Mouse (Mus musculus): ENCODE measurements around the gene Lrrc3b. TPM values are rescaled to one million over a fixed set of nuclear protein-coding genes. Genes with fewer than 3 reads are reported as not detected.

Gene Lrrc3b
- 20.9 and 26.9 TPM in 2 replicates for polyA plus RNA-seq (2014; fragmentation: Nextera tagmentation; extraction: Ambion mirVana)

DNA sequence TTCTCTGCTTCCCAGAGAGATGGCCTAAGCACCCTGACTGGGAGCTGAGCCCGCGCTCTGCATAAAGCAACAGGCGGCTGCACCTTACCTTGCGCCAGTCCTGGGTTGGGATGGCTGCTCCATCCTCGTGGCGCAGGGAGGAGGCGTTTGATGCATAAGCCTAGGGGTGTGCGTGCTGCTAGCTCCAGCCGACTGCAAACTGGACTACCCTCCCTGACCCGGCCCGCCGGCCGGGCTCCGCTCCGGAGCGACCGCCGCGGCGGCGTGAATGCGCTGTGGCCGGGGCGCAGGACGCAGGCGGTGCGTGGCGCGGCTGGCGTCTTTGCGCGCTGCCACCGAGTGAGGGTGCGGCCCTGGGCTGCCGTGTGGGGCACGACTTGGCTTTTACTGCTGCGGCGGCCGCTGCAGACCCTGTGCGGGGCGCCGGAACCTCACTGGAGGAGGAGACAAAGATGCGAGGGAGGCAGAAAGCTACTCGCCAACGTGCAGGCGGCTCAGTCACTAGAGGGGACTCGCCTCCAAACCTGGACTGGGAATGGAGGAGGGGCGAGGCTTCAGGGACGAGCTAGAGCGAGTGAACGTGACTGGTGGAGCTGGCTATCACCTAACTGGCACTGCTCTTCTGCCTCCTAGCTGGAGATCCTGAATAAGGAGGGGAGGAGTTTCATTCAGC is at the start of gene Lrrc3b:
TSS of gene Lrrc3b (minus strand) at position 503 of the 673 bp plus-strand sequence.
- DNase-seq (ENCODE audit: low spot score) (peak; percentile 71), ATAC-seq (ENCODE audit: low FRiP score) (peak; percentile 92)
- H3K27me3 ChIP-seq (ENCODE audit: control insufficient read depth, insufficient read depth, low read length), result 0 out of 2 replicates have a peak, but pooled peaks cover 3% of the 10 kb centered on the region
- H3K4me1 ChIP-seq (replicated peaks; ENCODE audit: control insufficient read depth, insufficient read depth, low read length), result no peaks in the 10 kb centered on the region
- H3K9me3 ChIP-seq (ENCODE audit: control insufficient read depth, low read length), result no peaks in the 10 kb centered on the region
- peak within 1 kb of the TSS; percentile 75 for H3K9ac ChIP-seq
- H3K36me3 ChIP-seq (replicated peaks; ENCODE audit: control insufficient read depth, insufficient read depth), result no peaks in the 10 kb centered on the region
- peak within 1 kb of the TSS; percentile 76 for H3K27ac ChIP-seq
- WGBS, result under 1% methylated on average over 50 of the region's 51 CpGs
- peak within 1 kb of the TSS; percentile 50 for H3K4me3 ChIP-seq (replicated peaks; ENCODE audit: low read length)
- H3K4me2 ChIP-seq (replicated peaks), result peak within 1 kb of the TSS; percentile 64

DNA sequence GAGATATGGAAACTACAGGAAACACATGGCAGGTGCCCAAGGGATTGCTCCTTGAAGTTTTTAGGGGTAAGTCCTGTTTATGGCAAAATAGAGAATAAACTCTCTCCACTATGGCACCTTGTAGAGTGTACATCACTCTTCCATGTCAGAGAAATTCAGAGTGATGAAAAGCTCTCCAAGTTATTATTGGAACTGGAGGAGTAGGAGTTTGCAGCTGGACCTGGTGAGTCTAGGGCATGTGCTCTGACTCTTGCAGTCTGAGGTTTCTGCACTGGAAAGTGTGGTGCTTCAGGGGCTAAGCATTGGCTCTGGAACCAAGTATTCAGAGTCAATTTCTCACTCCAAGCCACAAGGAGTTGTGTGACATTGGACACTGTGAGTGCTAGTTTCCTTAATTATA is 38.9 kb upstream of the Lrrc3b start:
- H3K4me3 ChIP-seq (replicated peaks; ENCODE audit: low read length), result no peak overlapping the region

DNA sequence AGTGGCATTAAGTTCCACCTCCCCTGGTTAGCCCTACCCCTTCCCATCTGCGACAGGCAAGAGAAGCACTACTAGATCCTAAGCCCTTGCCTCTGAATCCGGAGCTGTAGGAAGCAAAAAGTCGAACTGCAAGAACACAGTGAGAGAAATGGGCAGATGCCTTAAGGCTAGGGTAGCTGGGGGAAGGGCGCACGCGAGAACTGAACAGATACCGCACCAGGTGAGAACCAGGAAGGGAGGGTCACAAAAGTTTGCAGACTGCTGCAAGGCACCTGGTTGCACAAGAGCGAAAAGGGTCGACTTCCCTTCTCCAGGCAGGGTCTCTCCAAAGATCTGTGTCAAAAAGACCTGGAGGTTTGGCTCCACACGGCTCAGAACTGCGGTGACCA is 697 bp downstream of the Lrrc3b start:
- DNase-seq (ENCODE audit: low spot score) (peak; percentile 34), ATAC-seq (ENCODE audit: low FRiP score) (peak; percentile 24)
- H3K36me3 ChIP-seq (replicated peaks; ENCODE audit: control insufficient read depth, insufficient read depth), result no peaks in the 10 kb centered on the region
- H3K4me2 ChIP-seq (replicated peaks), result peak overlapping the region; percentile 64
- peak overlapping the region; percentile 75 for H3K9ac ChIP-seq
- H3K27me3 ChIP-seq (ENCODE audit: control insufficient read depth, insufficient read depth, low read length), result 0 out of 2 replicates have a peak, but pooled peaks cover 3% of the 10 kb centered on the region
- under 1% methylated on average over 11 of the region's 11 CpGs for WGBS
- H3K4me1 ChIP-seq (replicated peaks; ENCODE audit: control insufficient read depth, insufficient read depth, low read length), result no peaks in the 10 kb centered on the region
- peak overlapping the region; percentile 50 for H3K4me3 ChIP-seq (replicated peaks; ENCODE audit: low read length)
- peak overlapping the region; percentile 76 for H3K27ac ChIP-seq
- no peaks in the 10 kb centered on the region for H3K9me3 ChIP-seq (ENCODE audit: control insufficient read depth, low read length)

More for the DNA sequence above, 38.9 kb upstream of the Lrrc3b start:
- Histone ChIP-seq H3K27me3 (ENCODE audit: control insufficient read depth, insufficient read depth, low read length) (no peaks in the 10 kb centered on the region), H3K9ac (no peak overlapping the region), H3K9me3 (ENCODE audit: control insufficient read depth, low read length) (peaks cover 12% of the 10 kb centered on the region; the same call in 1 of the 2 replicates), H3K4me2 (replicated peaks) (no peak overlapping the region), H3K36me3 (replicated peaks; ENCODE audit: control insufficient read depth, insufficient read depth) (no peaks in the 10 kb centered on the region), H3K4me1 (replicated peaks; ENCODE audit: control insufficient read depth, insufficient read depth, low read length) (no peaks in the 10 kb centered on the region), H3K27ac (no peak overlapping the region)
- no peak for ATAC-seq (ENCODE audit: low FRiP score)
- no peak for DNase-seq (ENCODE audit: low spot score)

DNA sequence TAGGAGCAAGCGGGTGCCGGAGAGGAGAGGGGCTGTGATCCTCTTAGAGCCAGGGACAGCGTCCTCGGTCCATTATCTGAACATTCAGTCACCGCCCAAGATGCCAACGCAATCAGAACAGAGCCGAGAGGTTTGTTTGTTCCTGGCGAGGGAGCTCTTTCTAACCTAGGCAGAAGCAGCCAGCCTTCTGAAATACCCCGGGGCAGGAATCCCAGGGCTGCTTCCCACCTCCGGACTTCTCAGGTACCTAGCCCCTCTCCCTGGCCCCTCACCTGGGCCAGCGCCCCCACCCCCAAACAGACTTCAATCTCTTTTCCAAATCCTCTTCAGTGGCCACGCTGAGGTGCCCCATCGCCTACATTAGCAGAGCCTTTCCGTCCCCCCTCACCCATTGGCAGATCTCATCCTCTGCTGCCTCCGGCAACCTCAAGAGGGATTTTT is 1.3 kb downstream of the Lrrc3b start:
- Histone ChIP-seq H3K9ac (peak overlapping the region; percentile 75), H3K36me3 (replicated peaks; ENCODE audit: control insufficient read depth, insufficient read depth) (no peaks in the 10 kb centered on the region), H3K27ac (peak overlapping the region; percentile 45), H3K4me1 (replicated peaks; ENCODE audit: control insufficient read depth, insufficient read depth, low read length) (no peaks in the 10 kb centered on the region), H3K9me3 (ENCODE audit: control insufficient read depth, low read length) (no peaks in the 10 kb centered on the region), H3K4me2 (replicated peaks) (peak overlapping the region; percentile 64), H3K27me3 (ENCODE audit: control insufficient read depth, insufficient read depth, low read length) (0 out of 2 replicates have a peak, but pooled peaks cover 3% of the 10 kb centered on the region), H3K4me3 (replicated peaks; ENCODE audit: low read length) (peak overlapping the region; percentile 50)
- ATAC-seq (ENCODE audit: low FRiP score) (peak; percentile 14; the same call in 1 of the 2 replicates), DNase-seq (ENCODE audit: low spot score) (no peak)
- WGBS, result 4% methylated on average over 15 of the region's 15 CpGs

DNA sequence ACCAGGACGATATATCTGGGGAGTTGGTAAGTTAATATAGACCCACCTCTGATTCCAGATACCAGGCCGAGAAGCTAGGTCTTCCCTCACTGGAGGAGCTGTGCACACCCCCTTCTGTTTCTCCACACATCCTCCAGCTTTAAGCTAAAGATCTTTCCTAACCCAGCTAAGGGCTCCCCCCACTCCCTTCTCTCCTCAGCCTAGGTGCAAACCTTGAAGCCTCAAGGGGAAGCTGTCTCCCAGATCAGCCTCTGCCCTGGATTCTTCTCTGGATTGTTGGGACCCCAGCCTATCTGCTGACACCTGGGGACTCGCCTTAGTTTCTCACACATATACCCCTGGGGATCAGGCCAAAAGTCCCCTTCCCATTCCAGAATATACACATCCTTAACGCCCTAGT is 1.7 kb downstream of the Lrrc3b start:
- no peaks in the 10 kb centered on the region for H3K4me1 ChIP-seq (replicated peaks; ENCODE audit: control insufficient read depth, insufficient read depth, low read length)
- H3K27ac ChIP-seq, result peak overlapping the region; percentile 45; the same call in 1 of the 2 replicates
- DNase-seq (ENCODE audit: low spot score) (no peak), ATAC-seq (ENCODE audit: low FRiP score) (no peak)
- peak overlapping the region; percentile 75 for H3K9ac ChIP-seq
- WGBS, result 47% methylated on average over 4 of the region's 4 CpGs
- H3K36me3 ChIP-seq (replicated peaks; ENCODE audit: control insufficient read depth, insufficient read depth), result no peaks in the 10 kb centered on the region
- no peaks in the 10 kb centered on the region for H3K9me3 ChIP-seq (ENCODE audit: control insufficient read depth, low read length)
- 0 out of 2 replicates have a peak, but pooled peaks cover 3% of the 10 kb centered on the region for H3K27me3 ChIP-seq (ENCODE audit: control insufficient read depth, insufficient read depth, low read length)
- H3K4me3 ChIP-seq (replicated peaks; ENCODE audit: low read length), result peak overlapping the region; percentile 50
- peak overlapping the region; percentile 64 for H3K4me2 ChIP-seq (replicated peaks)

DNA sequence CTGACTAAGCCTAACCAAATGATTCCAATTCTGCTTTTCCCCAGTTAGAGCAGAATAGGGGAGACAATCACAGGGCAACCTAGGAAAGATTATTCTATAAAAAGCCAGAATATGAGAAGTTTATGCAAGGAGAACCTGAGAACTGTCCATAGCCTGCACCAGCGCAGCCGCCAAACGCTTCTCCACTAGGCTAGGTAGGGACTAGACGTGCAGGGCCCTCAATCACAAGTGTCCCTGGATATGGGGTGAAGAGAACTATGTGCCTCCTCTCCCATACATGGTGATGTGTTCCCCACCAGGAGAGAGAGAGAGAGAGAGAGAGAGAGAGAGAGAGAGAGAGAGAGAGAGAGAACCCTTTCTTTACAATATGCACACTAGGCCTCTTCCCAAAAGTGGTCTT is 2.2 kb downstream of the Lrrc3b start:
- no peak for ATAC-seq (ENCODE audit: low FRiP score)
- Histone ChIP-seq H3K4me2 (replicated peaks) (peak overlapping the region; percentile 64), H3K9me3 (ENCODE audit: control insufficient read depth, low read length) (no peaks in the 10 kb centered on the region), H3K9ac (no peak overlapping the region), H3K4me3 (replicated peaks; ENCODE audit: low read length) (peak overlapping the region; percentile 50), H3K27ac (no peak overlapping the region), H3K27me3 (ENCODE audit: control insufficient read depth, insufficient read depth, low read length) (0 out of 2 replicates have a peak, but pooled peaks cover 3% of the 10 kb centered on the region), H3K36me3 (replicated peaks; ENCODE audit: control insufficient read depth, insufficient read depth) (no peaks in the 10 kb centered on the region), H3K4me1 (replicated peaks; ENCODE audit: control insufficient read depth, insufficient read depth, low read length) (no peaks in the 10 kb centered on the region)
- no peak for DNase-seq (ENCODE audit: low spot score)
- WGBS, result 93% methylated on average over 4 of the region's 4 CpGs

DNA sequence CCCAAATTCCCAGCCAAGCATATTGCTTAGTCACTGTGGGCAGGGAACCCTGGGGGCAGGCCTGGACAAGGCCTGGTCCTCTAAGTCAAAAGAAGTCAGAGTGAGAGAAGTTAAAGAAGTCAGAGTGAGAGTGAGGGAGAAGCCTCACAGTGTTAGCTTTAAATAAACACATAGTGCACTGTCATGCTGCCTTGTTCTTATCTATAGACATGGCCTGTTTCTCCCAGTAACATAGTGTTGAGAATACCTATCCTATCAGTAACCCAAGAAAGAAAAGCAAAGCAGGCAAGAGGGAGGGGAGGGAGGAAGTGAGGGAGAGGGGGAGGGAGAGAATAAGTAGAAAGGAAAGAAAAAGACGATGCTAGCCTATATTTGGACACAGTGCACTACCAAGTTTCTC is 6.4 kb downstream of the Lrrc3b start:
- H3K4me2 ChIP-seq (replicated peaks), result no peak overlapping the region
- WGBS, result 71% methylated on average over 1 of the region's 1 CpGs
- H3K27me3 ChIP-seq (ENCODE audit: control insufficient read depth, insufficient read depth, low read length), result no peaks in the 10 kb centered on the region
- no peaks in the 10 kb centered on the region for H3K4me1 ChIP-seq (replicated peaks; ENCODE audit: control insufficient read depth, insufficient read depth, low read length)
- DNase-seq (ENCODE audit: low spot score) (no peak), ATAC-seq (ENCODE audit: low FRiP score) (no peak)
- no peak overlapping the region for H3K9ac ChIP-seq
- no peak overlapping the region for H3K27ac ChIP-seq
- H3K4me3 ChIP-seq (replicated peaks; ENCODE audit: low read length), result no peak overlapping the region
- H3K36me3 ChIP-seq (replicated peaks; ENCODE audit: control insufficient read depth, insufficient read depth), result no peaks in the 10 kb centered on the region
- no peaks in the 10 kb centered on the region for H3K9me3 ChIP-seq (ENCODE audit: control insufficient read depth, low read length)

DNA sequence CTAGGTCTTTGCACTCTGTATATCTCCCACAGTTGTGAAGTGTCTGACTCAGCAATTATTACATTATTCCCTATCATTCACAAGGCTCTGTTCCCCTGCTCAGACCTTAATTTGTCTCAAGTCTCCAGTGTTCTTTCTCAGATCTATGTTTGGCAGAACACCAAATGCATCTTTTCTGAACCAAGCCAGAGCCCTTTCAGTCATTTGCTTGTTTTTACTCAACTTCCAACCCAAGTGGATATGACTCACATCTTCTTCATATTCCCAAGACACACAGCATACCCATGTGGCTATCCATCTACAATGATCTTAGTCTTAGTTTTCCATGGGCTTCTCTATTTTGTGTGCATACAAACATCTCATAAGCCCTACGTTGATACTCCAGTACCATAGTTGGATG is 17.2 kb downstream of the Lrrc3b start:
- H3K36me3 ChIP-seq (replicated peaks; ENCODE audit: control insufficient read depth, insufficient read depth), result no peaks in the 10 kb centered on the region
- no peaks in the 10 kb centered on the region for H3K27me3 ChIP-seq (ENCODE audit: control insufficient read depth, insufficient read depth, low read length)
- 87% methylated on average over 1 of the region's 1 CpGs for WGBS
- H3K9me3 ChIP-seq (ENCODE audit: control insufficient read depth, low read length), result no peaks in the 10 kb centered on the region
- no peak for ATAC-seq (ENCODE audit: low FRiP score)
- H3K9ac ChIP-seq, result no peak overlapping the region
- no peak overlapping the region for H3K4me2 ChIP-seq (replicated peaks)
- no peak for DNase-seq (ENCODE audit: low spot score)
- H3K4me3 ChIP-seq (replicated peaks; ENCODE audit: low read length), result no peak overlapping the region
- no peaks in the 10 kb centered on the region for H3K4me1 ChIP-seq (replicated peaks; ENCODE audit: control insufficient read depth, insufficient read depth, low read length)
- no peak overlapping the region for H3K27ac ChIP-seq

DNA sequence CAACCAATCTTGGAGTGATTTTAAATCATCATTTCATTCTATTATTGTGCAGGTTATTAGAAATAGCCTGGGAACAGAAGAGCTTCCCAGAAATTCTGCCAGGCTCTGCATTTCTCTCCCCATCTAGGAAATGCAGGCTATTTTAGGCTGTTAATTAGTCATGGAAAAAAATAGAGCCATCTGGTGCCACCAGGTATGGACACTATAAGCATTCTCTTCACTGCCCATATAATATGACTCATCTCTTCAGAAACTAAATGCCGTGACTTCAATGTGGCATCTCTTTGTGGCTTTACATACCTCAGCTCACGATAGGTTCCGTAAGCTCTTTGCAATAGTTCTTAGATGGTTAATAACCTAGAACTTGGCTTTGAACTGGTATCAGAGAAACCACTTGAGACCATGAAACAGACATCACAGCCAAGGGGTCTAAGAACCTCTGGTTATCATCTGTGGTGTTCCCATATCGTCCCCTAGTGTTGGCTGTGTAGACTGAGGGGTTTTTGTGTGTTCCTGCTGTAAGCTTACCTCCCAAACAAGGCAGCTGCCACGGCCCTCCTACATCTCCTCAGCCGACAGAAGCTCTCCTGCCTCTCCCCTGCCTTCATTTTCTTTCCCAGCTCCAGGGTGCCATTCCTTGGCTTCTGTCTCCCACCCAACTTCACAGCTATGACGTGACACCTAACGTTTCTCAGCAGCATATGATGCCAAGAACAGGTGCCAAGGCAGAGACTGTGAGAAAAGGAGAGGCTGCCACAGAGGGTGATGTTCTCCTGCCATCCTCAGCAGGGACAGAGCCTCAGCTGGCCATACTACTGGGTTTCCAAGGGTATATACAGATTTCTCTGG is 27.9 kb downstream of the Lrrc3b start:
- DNase-seq (ENCODE audit: low spot score), result no peak
- WGBS, result 85% methylated on average over 8 of the region's 8 CpGs
- no peaks in the 10 kb centered on the region for H3K36me3 ChIP-seq (replicated peaks; ENCODE audit: control insufficient read depth, insufficient read depth)
- H3K27me3 ChIP-seq (ENCODE audit: control insufficient read depth, insufficient read depth, low read length), result no peaks in the 10 kb centered on the region
- no peak overlapping the region for H3K27ac ChIP-seq
- no peaks in the 10 kb centered on the region; the same call in 1 of the 2 replicates for H3K4me1 ChIP-seq (replicated peaks; ENCODE audit: control insufficient read depth, insufficient read depth, low read length)
- no peak for ATAC-seq (ENCODE audit: low FRiP score)
- no peak overlapping the region for H3K4me2 ChIP-seq (replicated peaks)
- H3K9ac ChIP-seq, result no peak overlapping the region
- no peak overlapping the region for H3K4me3 ChIP-seq (replicated peaks; ENCODE audit: low read length)
- no peaks in the 10 kb centered on the region for H3K9me3 ChIP-seq (ENCODE audit: control insufficient read depth, low read length)

Measured in hindbrain, embryonic 14.5 days (tissue).